Mouse (Mus musculus): ENCODE data around the gene Aco2. TPM values are rescaled to one million over a fixed set of nuclear protein-coding genes. Genes with fewer than 3 reads are reported as not detected.

Gene Aco2
- polyA plus RNA-seq (2012; ENCODE audit: low replicate concordance) = 92.0 and 94.8 TPM in 2 replicates

GRCm38 (mm10) chr15:81872262-81873136, at the start of gene Aco2:
Gene Aco2, plus strand, starts transcription at chr15:81872309.

GRCm38 (mm10) chr15:81858517-81859329, 13.4 kb upstream of the Aco2 start, which contains the start of gene Tob2:
Gene Tob2, minus strand, starts transcription at chr15:81858796.

GRCm38 (mm10) chr15:81871604-81872261, 376 bp upstream of the Aco2 start, which contains the start of gene Phf5a:
Gene Phf5a, minus strand, starts transcription at chr15:81871911.

GRCm38 (mm10) chr15:81925760-81926445, 53.8 kb downstream of the Aco2 start, which contains the start of gene Polr3h:
Gene Polr3h, minus strand, starts transcription at chr15:81926240.

GRCm38 (mm10) chr15:81936679-81937078, 64.6 kb downstream of the Aco2 start, which contains the start of gene Csdc2:
Gene Csdc2, plus strand, starts transcription at chr15:81936759.

GRCm38 (mm10) chr15:81960171-81961077, 88.3 kb downstream of the Aco2 start, which contains the start of gene Pmm1:
Gene Pmm1, minus strand, starts transcription at chr15:81960930.

Other genes with a start within 250 kb of the Aco2 start
- gene L3mbtl2, start 208.4 kb upstream of the Aco2 start, polyA plus RNA-seq (2012; ENCODE audit: low replicate concordance) = 4.8 and 11.7 TPM in 2 replicates
- 0.37 and 1.2 TPM in 2 replicates for gene Chadl, start 175.0 kb upstream of the Aco2 start, polyA plus RNA-seq (2012; ENCODE audit: low replicate concordance)
- 33.5 and 48.1 TPM in 2 replicates for gene Zc3h7b, start 127.3 kb upstream of the Aco2 start, polyA plus RNA-seq (2012; ENCODE audit: low replicate concordance)
- gene Rangap1, start 126.8 kb upstream of the Aco2 start, polyA plus RNA-seq (2012; ENCODE audit: low replicate concordance) = 92.8 and 163 TPM in 2 replicates
- gene Tef, start 69.9 kb upstream of the Aco2 start, polyA plus RNA-seq (2012; ENCODE audit: low replicate concordance) = 27.1 and 77.8 TPM in 2 replicates
- gene Tob2, start 13.5 kb upstream of the Aco2 start, polyA plus RNA-seq (2012; ENCODE audit: low replicate concordance) = 109 and 267 TPM in 2 replicates
- gene Phf5a, start 398 bp upstream of the Aco2 start, polyA plus RNA-seq (2012; ENCODE audit: low replicate concordance) = 3.0 and 6.6 TPM in 2 replicates
- 16.6 and 37.4 TPM in 2 replicates for gene Polr3h, start 53.9 kb downstream of the Aco2 start, polyA plus RNA-seq (2012; ENCODE audit: low replicate concordance)
- gene Csdc2, start 64.5 kb downstream of the Aco2 start, polyA plus RNA-seq (2012; ENCODE audit: low replicate concordance) = 0.39 and 0.89 TPM in 2 replicates
- 26.9 and 27.3 TPM in 2 replicates for gene Pmm1, start 88.6 kb downstream of the Aco2 start, polyA plus RNA-seq (2012; ENCODE audit: low replicate concordance)
- not detected in 2 replicates for gene 1700029P11Rik, start 108.2 kb downstream of the Aco2 start, polyA plus RNA-seq (2012; ENCODE audit: low replicate concordance)
- 5.0 and 6.1 TPM in 2 replicates for gene Xrcc6, start 115.5 kb downstream of the Aco2 start, polyA plus RNA-seq (2012; ENCODE audit: low replicate concordance)
- gene Desi1, start 161.6 kb downstream of the Aco2 start, polyA plus RNA-seq (2012; ENCODE audit: low replicate concordance) = 43.0 and 47.0 TPM in 2 replicates
- gene Snu13, start 175.3 kb downstream of the Aco2 start, polyA plus RNA-seq (2012; ENCODE audit: low replicate concordance) = 7.1 and 99.6 TPM in 2 replicates
- 0.03 TPM in 1 of 2 replicates, not detected in the other for gene 4930407I10Rik, start 186.8 kb downstream of the Aco2 start, polyA plus RNA-seq (2012; ENCODE audit: low replicate concordance)
- not detected in 2 replicates for gene Mei1, start 197.7 kb downstream of the Aco2 start, polyA plus RNA-seq (2012; ENCODE audit: low replicate concordance)

All from hematopoietic multipotent progenitor cell, adult 10-12 weeks (in vitro differentiated cells).